Mouse (Mus musculus) bone marrow, adult 2 months (tissue): ENCODE results near the gene Dnaja1. TPM values are rescaled to one million over a fixed set of nuclear protein-coding genes. Genes with fewer than 3 reads are reported as not detected.

Experiments
- H3K27ac ChIP-seq: fragments of 200-500 bp; 2 replicates; pipeline ENCODE4 v1.5.1; 2012; ENCODE audit warnings: low read depth, mild to moderate bottlenecking, control low read depth, inconsistent platforms, low read length; ENCODE audit not compliant: control insufficient read depth, poor library complexity, insufficient read depth
- H3K4me1 ChIP-seq: fragments of 200-500 bp; 2 replicates; pipeline ENCODE4 v1.6.1; 2011; ENCODE audit warnings: low read length; ENCODE audit not compliant: control insufficient read depth, insufficient read depth
- H3K4me3 ChIP-seq: fragments of 200-500 bp; replicated peaks from 2 replicates; pipeline ENCODE3; 2011; ENCODE audit warnings: mild to moderate bottlenecking, low read depth, low read length, control low read depth; ENCODE audit not compliant: control insufficient read depth
- CTCF ChIP-seq: fragments of 200-500 bp; IDR thresholded peaks from 2 replicates; pipeline ENCODE4 v1.5.1; 2011; ENCODE audit warnings: low read length, control low read depth; ENCODE audit not compliant: control insufficient read depth, insufficient read depth
- POLR2A ChIP-seq: fragments of 200-500 bp; IDR thresholded peaks from 2 replicates; pipeline ENCODE4 v1.6.1; 2011; ENCODE audit warnings: low read depth, mild to moderate bottlenecking, control low read depth, low read length, borderline replicate concordance; ENCODE audit not compliant: control insufficient read depth
- WGBS: fragments of 180-500 bp; shearing (Covaris S2); methylation state at CpG from one replicate; pipeline ENCODE4 v1.1.7; 2018; 5-methylcytosine and 5-hydroxymethylcytosine counted together
- polyA plus RNA-seq: library from polyadenylated mRNA; stranded (reverse); fragments of >200 nt; gene quantifications from 2 replicates; pipeline ENCODE4 v1.2.4, GENCODE M21; 2011; ENCODE audit warnings: low replicate concordance; ENCODE audit not compliant: missing spikeins, insufficient read depth, insufficient read length

The Dnaja1 gene
- polyA plus RNA-seq = 60.8 and 84.2 TPM in 2 replicates

GRCm38 (mm10) chr4:40722011-40722666, at the start of gene Dnaja1:
TSS of gene Dnaja1 (plus strand) at chr4:40722150.
- H3K27ac ChIP-seq = peak within 1 kb of the TSS; percentile 87
- peak within 1 kb of the TSS; percentile 88 for H3K4me3 ChIP-seq
- no peaks in the 10 kb centered on the region; the same call in 1 of the 2 replicates for H3K4me1 ChIP-seq
- TF ChIP-seq CTCF (no peak), POLR2A (peak; percentile 93)
- WGBS = under 1% methylated on average over 54 of the region's 54 CpGs

- WGBS = 85% methylated on average over 5 of the region's 5 CpGs
- TF ChIP-seq CTCF (no peak), POLR2A (no peak)
- no peak overlapping the region for H3K27ac ChIP-seq
- no peak overlapping the region for H3K4me3 ChIP-seq
- no peaks in the 10 kb centered on the region for H3K4me1 ChIP-seq
Observed at GRCm38 (mm10) chr4:40673526-40673925, 48.4 kb upstream of the Dnaja1 start.

DNA sequence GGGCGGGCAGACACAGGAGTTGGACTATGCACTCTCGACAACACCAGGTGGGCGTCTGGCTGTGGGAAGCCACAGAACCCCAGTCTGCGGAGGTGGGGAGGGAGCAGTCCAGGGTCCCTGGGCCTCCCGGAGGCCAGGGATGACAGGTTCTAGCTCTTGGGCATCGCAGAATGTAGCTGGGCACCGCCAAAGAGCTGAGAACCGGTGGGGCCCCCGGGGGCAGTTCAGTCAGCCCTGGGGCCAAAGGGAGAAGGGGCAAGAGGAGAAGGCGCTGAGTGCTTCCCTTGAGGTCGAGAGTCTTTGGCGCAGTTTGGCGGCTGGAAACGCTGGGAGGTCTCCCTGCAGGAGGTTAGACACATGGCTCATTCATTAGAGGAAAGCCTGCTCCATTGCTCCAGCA, 45.6 kb upstream of the Dnaja1 start:
- Histone ChIP-seq H3K4me3 (no peak overlapping the region), H3K27ac (no peak overlapping the region), H3K4me1 (no peaks in the 10 kb centered on the region)
- TF ChIP-seq POLR2A (no peak), CTCF (no peak)
- WGBS = 34% methylated on average over 14 of the region's 14 CpGs

GRCm38 (mm10) chr4:40677132-40677531, 44.8 kb upstream of the Dnaja1 start:
- no peaks in the 10 kb centered on the region; the same call in 1 of the 2 replicates for H3K4me1 ChIP-seq
- no peak overlapping the region for H3K27ac ChIP-seq
- WGBS = 39% methylated on average over 5 of the region's 5 CpGs
- no peak for TF ChIP-seq CTCF
- TF ChIP-seq POLR2A = no peak
- H3K4me3 ChIP-seq = no peak overlapping the region

- 49% methylated on average over 5 of the region's 5 CpGs for whole genome bisulfite sequencing
- no peak for TF ChIP-seq POLR2A
- TF ChIP-seq CTCF = peak; percentile 97
- Histone ChIP-seq H3K4me3 (no peak overlapping the region), H3K4me1 (no peaks in the 10 kb centered on the region; the same call in 1 of the 2 replicates), H3K27ac (no peak overlapping the region)
Observed at GRCm38 (mm10) chr4:40680250-40680860, 41.6 kb upstream of the Dnaja1 start.

- TF ChIP-seq POLR2A = no peak
- no peak for TF ChIP-seq CTCF
- Histone ChIP-seq H3K4me1 (no peaks in the 10 kb centered on the region; the same call in 1 of the 2 replicates), H3K4me3 (no peak overlapping the region), H3K27ac (no peak overlapping the region)
- WGBS = 7% methylated on average over 3 of the region's 3 CpGs
Observed at GRCm38 (mm10) chr4:40681908-40682307, 40.0 kb upstream of the Dnaja1 start.

- no peaks in the 10 kb centered on the region; the same call in 1 of the 2 replicates for H3K4me1 ChIP-seq
- H3K4me3 ChIP-seq = no peak overlapping the region
- WGBS = 81% methylated on average over 5 of the region's 5 CpGs
- TF ChIP-seq CTCF (no peak), POLR2A (no peak)
- H3K27ac ChIP-seq = no peak overlapping the region
Observed at GRCm38 (mm10) chr4:40682359-40682758, 39.6 kb upstream of the Dnaja1 start.

- no peaks in the 10 kb centered on the region; the same call in 1 of the 2 replicates for H3K4me1 ChIP-seq
- no peak overlapping the region for H3K4me3 ChIP-seq
- WGBS = 29% methylated on average over 2 of the region's 2 CpGs
- TF ChIP-seq POLR2A (no peak), CTCF (no peak)
- no peak overlapping the region for H3K27ac ChIP-seq
Observed at GRCm38 (mm10) chr4:40683306-40683705, 38.6 kb upstream of the Dnaja1 start.

- 89% methylated on average over 11 of the region's 11 CpGs for WGBS
- Histone ChIP-seq H3K4me1 (no peaks in the 10 kb centered on the region), H3K4me3 (no peak overlapping the region), H3K27ac (no peak overlapping the region)
- no peak for TF ChIP-seq POLR2A
- no peak for TF ChIP-seq CTCF
Observed at GRCm38 (mm10) chr4:40691100-40691499, 30.9 kb upstream of the Dnaja1 start.
